Mouse (Mus musculus) kidney, embryonic 16.5 days (tissue): ENCODE results near the gene Prr14l. TPM values are rescaled to one million over a fixed set of nuclear protein-coding genes. Genes with fewer than 3 reads are reported as not detected.
"Not testable (repeated sequence)": the region's sequence is repeated elsewhere in the genome, so short reads cannot be mapped to it uniquely, and the experiment has no call there.

Experiments
- ATAC-seq: fragments of 200-750 bp; cut with Nextera tagmentation; 2 replicates; pipeline ENCODE4 v1.8.0; 2017; ENCODE audit warnings: moderate TSS enrichment; ENCODE audit not compliant: low FRiP score, low TSS enrichment
- H3K27ac ChIP-seq: fragments of 300-500 bp; sonication (generic); 2 replicates; pipeline ENCODE4 v1.5.1; 2014; ENCODE audit warnings: low read length
- H3K27me3 ChIP-seq: fragments of 300-500 bp; sonication (generic); 2 replicates; pipeline ENCODE4 v1.6.1; 2014; ENCODE audit warnings: low read length, control low read depth, mixed read lengths; ENCODE audit not compliant: insufficient read depth
- H3K36me3 ChIP-seq: fragments of 300-500 bp; sonication (generic); 2 replicates; pipeline ENCODE4 v1.6.1; 2014; ENCODE audit warnings: low read length, control low read depth, mixed read lengths; ENCODE audit not compliant: insufficient read depth
- H3K4me1 ChIP-seq: fragments of 300-500 bp; sonication (generic); 2 replicates; pipeline ENCODE4 v1.6.1; 2014; ENCODE audit warnings: low read length, control low read depth, mixed read lengths; ENCODE audit not compliant: insufficient read depth
- H3K4me2 ChIP-seq: fragments of 300-500 bp; sonication (generic); replicated peaks from 2 replicates; pipeline ENCODE4 v1.6.1; 2014; ENCODE audit warnings: low read depth, low read length
- H3K4me3 ChIP-seq: fragments of 300-500 bp; sonication (generic); 2 replicates; pipeline ENCODE4 v1.5.1; 2014; ENCODE audit warnings: mild to moderate bottlenecking, low read length
- H3K9ac ChIP-seq: fragments of 300-500 bp; sonication (generic); replicated peaks from 2 replicates; pipeline ENCODE4 v1.6.1; 2014; ENCODE audit warnings: low read length
- H3K9me3 ChIP-seq: fragments of 300-500 bp; sonication (generic); 2 replicates; pipeline ENCODE4 v1.6.1; 2016; ENCODE audit warnings: low read length, control low read depth
- WGBS: fragments of 180-500 bp; shearing (Covaris S2); extraction: QIAGEN DNeasy Blood & Tissue Kit; methylation state at CpG from one replicate; pipeline ENCODE4 v1.1.7; 2014; 5-methylcytosine and 5-hydroxymethylcytosine counted together
- polyA plus RNA-seq: library from polyadenylated mRNA; unstranded; fragments of >200 nt; fragmentation: Nextera tagmentation; extraction: Ambion mirVana; gene quantifications from 2 replicates; pipeline ENCODE4 v1.2.1, GENCODE M21; 2015

Prr14l gene
- polyA plus RNA-seq: 12.5 and 13.8 TPM in 2 replicates

- ATAC-seq: peak; percentile 95
- peaks cover 29% of the 10 kb centered on the region for H3K4me1 ChIP-seq
Measured at GRCm38 (mm10) chr5:32853731-32854507, at the start of gene Prr14l. Gene Prr14l, minus strand, starts transcription at chr5:32854256.

GRCm38 (mm10) chr5:32886739-32887138 lies 32.7 kb upstream of the Prr14l start:
- H3K27me3 ChIP-seq: no peaks in the 10 kb centered on the region
- H3K4me1 ChIP-seq: no peaks in the 10 kb centered on the region
- WGBS: 74% methylated on average over 3 of the region's 3 CpGs
- no peak overlapping the region for H3K27ac ChIP-seq
- peaks cover 39% of the 10 kb centered on the region for H3K36me3 ChIP-seq
- H3K4me3 ChIP-seq: no peak overlapping the region
- H3K9me3 ChIP-seq: no peaks in the 10 kb centered on the region
- H3K4me2 ChIP-seq: no peak overlapping the region
- no peak overlapping the region for H3K9ac ChIP-seq
- no peak for ATAC-seq

More at GRCm38 (mm10) chr5:32853731-32854507, at the start of gene Prr14l:
- Histone ChIP-seq H3K27ac (peak within 1 kb of the TSS; percentile 88), H3K9ac (peak within 1 kb of the TSS; percentile 96), H3K36me3 (peaks cover 9% of the 10 kb centered on the region; the same call in 1 of the 2 replicates), H3K27me3 (no peaks in the 10 kb centered on the region), H3K4me3 (peak within 1 kb of the TSS; percentile 87), H3K9me3 (no peaks in the 10 kb centered on the region), H3K4me2 (peak within 1 kb of the TSS; percentile 71)
- whole genome bisulfite sequencing: under 1% methylated on average over 51 of the region's 51 CpGs

GRCm38 (mm10) chr5:32872346-32872745 lies 18.3 kb upstream of the Prr14l start:
- Histone ChIP-seq H3K9ac (no peak overlapping the region), H3K27ac (no peak overlapping the region), H3K4me2 (no peak overlapping the region), H3K36me3 (peaks cover 19% of the 10 kb centered on the region), H3K27me3 (no peaks in the 10 kb centered on the region), H3K4me3 (no peak overlapping the region), H3K4me1 (no peaks in the 10 kb centered on the region), H3K9me3 (no peaks in the 10 kb centered on the region)
- ATAC-seq: no peak
- 95% methylated on average over 5 of the region's 5 CpGs for WGBS

- Histone ChIP-seq H3K4me2 (no peak overlapping the region), H3K36me3 (peaks cover 17% of the 10 kb centered on the region), H3K27ac (no peak overlapping the region), H3K4me3 (no peak overlapping the region), H3K4me1 (peaks cover 4% of the 10 kb centered on the region), H3K9me3 (no peaks in the 10 kb centered on the region), H3K27me3 (no peaks in the 10 kb centered on the region), H3K9ac (no peak overlapping the region)
- WGBS: 97% methylated on average over 5 of the region's 5 CpGs
- no peak for ATAC-seq
Measured at GRCm38 (mm10) chr5:32869389-32870024, 15.5 kb upstream of the Prr14l start.

GRCm38 (mm10) chr5:32863253-32864228 lies 9.5 kb upstream of the Prr14l start, which contains the start of gene Depdc5:
Gene Depdc5, plus strand, starts transcription at chr5:32863701.
- Histone ChIP-seq H3K4me1 (peaks cover 8% of the 10 kb centered on the region), H3K9ac (peak within 1 kb of the TSS; percentile 85), H3K9me3 (no peaks in the 10 kb centered on the region), H3K4me3 (peak within 1 kb of the TSS; percentile 78), H3K27me3 (no peaks in the 10 kb centered on the region), H3K36me3 (peaks cover 7% of the 10 kb centered on the region), H3K27ac (peak within 1 kb of the TSS; percentile 91), H3K4me2 (peak within 1 kb of the TSS; percentile 46)
- WGBS: under 1% methylated on average over 53 of the region's 64 CpGs
- peak; percentile 98 for ATAC-seq

GRCm38 (mm10) chr5:32862469-32863132 lies 8.5 kb upstream of the Prr14l start:
- peaks cover 2% of the 10 kb centered on the region; the same call in 1 of the 2 replicates for H3K36me3 ChIP-seq
- WGBS: 43% methylated on average over 6 of the region's 6 CpGs
- H3K4me3 ChIP-seq: no peak overlapping the region; the same call in 1 of the 2 replicates
- no peaks in the 10 kb centered on the region for H3K9me3 ChIP-seq
- H3K9ac ChIP-seq: no peak overlapping the region
- ATAC-seq: no peak
- H3K4me2 ChIP-seq: peak overlapping the region; percentile 46; the same call in 1 of the 2 replicates
- H3K4me1 ChIP-seq: peaks cover 9% of the 10 kb centered on the region
- H3K27me3 ChIP-seq: no peaks in the 10 kb centered on the region
- no peak overlapping the region for H3K27ac ChIP-seq

- Histone ChIP-seq H3K4me1 (peaks cover 14% of the 10 kb centered on the region), H3K4me2 (no peak overlapping the region), H3K9me3 (no peaks in the 10 kb centered on the region), H3K36me3 (no peaks in the 10 kb centered on the region), H3K27me3 (no peaks in the 10 kb centered on the region), H3K4me3 (no peak overlapping the region), H3K9ac (no peak overlapping the region), H3K27ac (no peak overlapping the region)
- ATAC-seq: no peak
- 93% methylated on average over 1 of the region's 1 CpGs for WGBS
Measured at GRCm38 (mm10) chr5:32861082-32861481, 7.0 kb upstream of the Prr14l start.

- ATAC-seq: peak; percentile 49
- Histone ChIP-seq H3K36me3 (no peaks in the 10 kb centered on the region), H3K4me1 (peaks cover 14% of the 10 kb centered on the region), H3K9me3 (no peaks in the 10 kb centered on the region), H3K27ac (peak overlapping the region; percentile 68), H3K4me3 (peak overlapping the region; percentile 61), H3K4me2 (peak overlapping the region; percentile 65), H3K9ac (peak overlapping the region; percentile 67), H3K27me3 (no peaks in the 10 kb centered on the region)
- WGBS: 7% methylated on average over 6 of the region's 6 CpGs
Measured at GRCm38 (mm10) chr5:32857781-32858220, 3.7 kb upstream of the Prr14l start.

GRCm38 (mm10) chr5:32855274-32855673 lies 1.2 kb upstream of the Prr14l start:
- not testable (repeated sequence) for H3K4me2 ChIP-seq, H3K27me3 ChIP-seq, H3K9me3 ChIP-seq, H3K27ac ChIP-seq, H3K4me3 ChIP-seq, ATAC-seq, H3K9ac ChIP-seq, H3K36me3 ChIP-seq
- peaks cover 29% of the 10 kb centered on the region for H3K4me1 ChIP-seq
- 93% methylated on average over 2 of the region's 3 CpGs for WGBS
